Mouse (Mus musculus): ENCODE results near the gene Ncdn.

Ncdn gene

GRCm38 (mm10) chr4:126753268-126754230 lies at the start of gene Ncdn, which contains the start of gene AU040320:
Ncdn (minus strand) TSS chr4:126753438.
AU040320 (plus strand) TSS chr4:126753544.
- DNase-seq (ENCODE audit: low read depth, low spot score) = peak; percentile 98

- DNase-seq (ENCODE audit: low read depth, low spot score) = no peak
These were observed 48.9 kb upstream of the Ncdn start for GRCm38 (mm10) chr4:126802174-126802573.

- no peak for DNase-seq (ENCODE audit: low read depth, low spot score)
These were observed 39.3 kb upstream of the Ncdn start for GRCm38 (mm10) chr4:126792341-126793102.

- no peak for DNase-seq (ENCODE audit: low read depth, low spot score)
These were observed 29.8 kb upstream of the Ncdn start for GRCm38 (mm10) chr4:126782996-126783395.

GRCm38 (mm10) chr4:126782512-126782911 lies 29.3 kb upstream of the Ncdn start:
- no peak for DNase-seq (ENCODE audit: low read depth, low spot score)

GRCm38 (mm10) chr4:126781871-126782270 lies 28.6 kb upstream of the Ncdn start:
- no peak for DNase-seq (ENCODE audit: low read depth, low spot score)

- no peak for DNase-seq (ENCODE audit: low read depth, low spot score)
These were observed 26.9 kb upstream of the Ncdn start for GRCm38 (mm10) chr4:126779826-126780775.

GRCm38 (mm10) chr4:126779148-126779581 lies 25.9 kb upstream of the Ncdn start:
- DNase-seq (ENCODE audit: low read depth, low spot score) = no peak

- DNase-seq (ENCODE audit: low read depth, low spot score) = no peak
These were observed 21.9 kb upstream of the Ncdn start for GRCm38 (mm10) chr4:126775182-126775581.

- no peak for DNase-seq (ENCODE audit: low read depth, low spot score)
These were observed 20.6 kb upstream of the Ncdn start for GRCm38 (mm10) chr4:126773871-126774270.

GRCm38 (mm10) chr4:126770831-126771230 lies 17.6 kb upstream of the Ncdn start:
- DNase-seq (ENCODE audit: low read depth, low spot score) = no peak

- DNase-seq (ENCODE audit: low read depth, low spot score) = no peak
These were observed 16.7 kb upstream of the Ncdn start for GRCm38 (mm10) chr4:126769800-126770563.

- no peak for DNase-seq (ENCODE audit: low read depth, low spot score)
These were observed 10.2 kb upstream of the Ncdn start for GRCm38 (mm10) chr4:126763483-126763882.

GRCm38 (mm10) chr4:126762586-126763359 lies 9.5 kb upstream of the Ncdn start:
- DNase-seq (ENCODE audit: low read depth, low spot score) = no peak

GRCm38 (mm10) chr4:126759435-126759834 lies 6.2 kb upstream of the Ncdn start:
- DNase-seq (ENCODE audit: low read depth, low spot score) = no peak

GRCm38 (mm10) chr4:126758299-126758698 lies 5.1 kb upstream of the Ncdn start:
- no peak for DNase-seq (ENCODE audit: low read depth, low spot score)

- DNase-seq (ENCODE audit: low read depth, low spot score) = no peak
These were observed 3.5 kb upstream of the Ncdn start for GRCm38 (mm10) chr4:126756766-126757165.

- no peak for DNase-seq (ENCODE audit: low read depth, low spot score)
These were observed 1.6 kb upstream of the Ncdn start for GRCm38 (mm10) chr4:126754736-126755374.

- no peak for DNase-seq (ENCODE audit: low read depth, low spot score)
These were observed 983 bp upstream of the Ncdn start for GRCm38 (mm10) chr4:126754231-126754611.
